In genomic region chr3:95553986-95554385, GRCm38 (mm10) we compare ENCODE assay signal across 37 mouse cellular contexts. TPM values are rescaled to one million over a fixed set of nuclear protein-coding genes. Genes with fewer than 3 reads are reported as not detected.
DNase-seq lines count a peak whose midpoint lies in the region; ATAC-seq and TF ChIP-seq lines count a peak whose summit lies in the region.
"Had no signal": no experiment of that assay in that cellular context is flagged by ENCODE, and none has a peak within 500 bp of the region (broad histone marks: within the 10 kb centered on the region; RNA-seq: fewer than 3 reads in every experiment).

No protein-coding gene starts in this region.

- DNase-seq in embryo, embryonic 10.5 days (ENCODE audit: low spot score) = peak; percentile 3
- no peak for DNase-seq in embryo, embryonic 9.5 days (ENCODE audit: extremely low spot score)
- DNase-seq in kidney, postnatal 0 days (ENCODE audit: low spot score) = peak; percentile 4
- DNase-seq in kidney, postnatal 36 days = no peak
- DNase-seq in adrenal gland, postnatal 10 days = peak; percentile 12
- no peak for DNase-seq in right cerebral cortex, adult 2 months (ENCODE audit: low spot score in 2 of 2)
- DNase-seq: cerebellum, adult 11 months; cerebellum, adult 9-10 months; cerebellum, postnatal 36 days; gastrocnemius, postnatal 14 days; heart, postnatal 36 days; kidney, adult 8-10 months; kidney, postnatal 4 days; left cerebral cortex, postnatal 4 days; liver; lung, adult 2 months; lung, postnatal 10 days; spleen, adult 18-20 months; thymus, postnatal 14 days had no signal

- H3K9ac ChIP-seq in kidney, postnatal 0 days (ENCODE audit: low read depth, low read length) = no peak overlapping the region
- no peak overlapping the region for H3K9ac ChIP-seq in intestine, embryonic 16.5 days (ENCODE audit: low read depth, low read length)
- H3K9ac ChIP-seq: heart, embryonic 15.5 days; hindbrain, embryonic 13.5 days; liver, embryonic 14.5 days; midbrain, embryonic 13.5 days; neural tube, embryonic 13.5 days had no signal

- no peak for ATAC-seq in kidney, postnatal 0 days (replicated peaks; ENCODE audit: low FRiP score, low read depth)
- peak; percentile 58; the same call in 1 of the 2 replicates for ATAC-seq in intestine, embryonic 16.5 days
- ATAC-seq: activated CD4-positive, CD25-positive, alpha-beta regulatory T cell, adult 4 months; CD4-positive, CD25-positive, alpha-beta regulatory T cell, adult 4 months; forebrain, embryonic 14.5 days; midbrain, embryonic 13.5 days had no signal

- TF ChIP-seq CTCF in kidney, postnatal 0 days (IDR thresholded peaks at IDR 0.05; ENCODE audit: low read depth) = no peak

- H3K9me3 ChIP-seq in kidney, postnatal 0 days (replicated peaks; ENCODE audit: low read length) = no peaks in the 10 kb centered on the region
- H3K9me3 ChIP-seq in intestine, embryonic 16.5 days (ENCODE audit: control insufficient read depth, low read length) = no peaks in the 10 kb centered on the region
- H3K9me3 ChIP-seq: heart, embryonic 10.5 days; heart, embryonic 15.5 days; hindbrain, embryonic 13.5 days; midbrain, embryonic 13.5 days; neural tube, embryonic 13.5 days had no signal

- no peak overlapping the region for H3K27ac ChIP-seq in kidney, postnatal 0 days
- H3K27ac ChIP-seq in intestine, embryonic 16.5 days (ENCODE audit: low read length) = no peak overlapping the region
- H3K27ac ChIP-seq: heart, embryonic 10.5 days; heart, embryonic 15.5 days; hindbrain, embryonic 13.5 days; liver, embryonic 14.5 days; macrophage; midbrain, embryonic 13.5 days; neural tube, embryonic 13.5 days had no signal

- H3K36me3 ChIP-seq in kidney, postnatal 0 days (ENCODE audit: insufficient read depth, low read length) = no peaks in the 10 kb centered on the region
- no peaks in the 10 kb centered on the region for H3K36me3 ChIP-seq in intestine, embryonic 16.5 days (ENCODE audit: control insufficient read depth, insufficient read depth, low read length)
- H3K36me3 ChIP-seq: heart, embryonic 10.5 days; heart, embryonic 15.5 days; hindbrain, embryonic 13.5 days; midbrain, embryonic 13.5 days; neural tube, embryonic 13.5 days had no signal

- 36% methylated on average over 3 of the region's 3 CpGs for WGBS in kidney, postnatal 0 days
- 33% methylated on average over 3 of the region's 3 CpGs for WGBS in intestine, embryonic 16.5 days

- H3K27me3 ChIP-seq in kidney, postnatal 0 days (ENCODE audit: insufficient read depth, low read length) = no peaks in the 10 kb centered on the region
- H3K27me3 ChIP-seq in intestine, embryonic 16.5 days (replicated peaks; ENCODE audit: control insufficient read depth, insufficient read depth, low read length) = no peaks in the 10 kb centered on the region
- H3K27me3 ChIP-seq: heart, embryonic 15.5 days; hindbrain, embryonic 13.5 days; midbrain, embryonic 13.5 days; neural tube, embryonic 13.5 days had no signal

- H3K4me3 ChIP-seq in kidney, postnatal 0 days (replicated peaks; ENCODE audit: low read depth, low read length) = no peak overlapping the region
- no peak overlapping the region for H3K4me3 ChIP-seq in intestine, embryonic 16.5 days (ENCODE audit: low read length)
- H3K4me3 ChIP-seq: heart, embryonic 10.5 days; heart, embryonic 15.5 days; hindbrain, embryonic 13.5 days; midbrain, embryonic 13.5 days; neural tube, embryonic 13.5 days had no signal

- no peak overlapping the region for H3K4me2 ChIP-seq in kidney, postnatal 0 days (ENCODE audit: low read length)
- H3K4me2 ChIP-seq in intestine, embryonic 16.5 days (ENCODE audit: low read depth, low read length) = no peak overlapping the region
- H3K4me2 ChIP-seq: heart, embryonic 15.5 days; hindbrain, embryonic 13.5 days; midbrain, embryonic 13.5 days; neural tube, embryonic 13.5 days had no signal

- no peaks in the 10 kb centered on the region for H3K4me1 ChIP-seq in kidney, postnatal 0 days (replicated peaks; ENCODE audit: insufficient read depth, low read length)
- no peaks in the 10 kb centered on the region for H3K4me1 ChIP-seq in intestine, embryonic 16.5 days (ENCODE audit: control insufficient read depth, insufficient read depth, low read length)
- H3K4me1 ChIP-seq: heart, embryonic 10.5 days; heart, embryonic 15.5 days; hindbrain, embryonic 13.5 days; midbrain, embryonic 13.5 days; neural tube, embryonic 13.5 days had no signal

RNA-seq across cellular contexts. Expression of gene Hormad1, which starts 5.5 kb away (rescaled TPM):
- polyA plus RNA-seq in kidney, postnatal 0 days (2015; fragmentation: Nextera tagmentation; extraction: Ambion mirVana) = not detected in 2 replicates
- total RNA-seq in adrenal gland, postnatal 10 days (2021) = not detected
- 0.10 TPM in 1 of 2 replicates, not detected in the other for polyA plus RNA-seq in intestine, embryonic 16.5 days (2015; fragmentation: Nextera tagmentation; extraction: Ambion mirVana)
- total RNA-seq: gastrocnemius, postnatal 14 days; granulocyte monocyte progenitor cell, adult 5-6 weeks; heart, postnatal 36 days; layer of hippocampus, adult 8-10 months; layer of hippocampus, postnatal 25 days; left cerebral cortex, postnatal 4 days; megakaryocyte-erythroid progenitor cell, adult 5-6 weeks had no signal
- polyA plus RNA-seq: activated CD4-positive, CD25-positive, alpha-beta regulatory T cell, adult 4 months; CD4-positive, CD25-positive, alpha-beta regulatory T cell, adult 4 months; embryonic facial prominence, embryonic 11.5 days; forebrain, embryonic 14.5 days; heart, embryonic 15.5 days; hindbrain, embryonic 13.5 days; lung, adult 2 months; midbrain, embryonic 13.5 days; neural tube, embryonic 13.5 days; stomach, embryonic 16.5 days; urinary bladder, adult 2 months had no signal

RNA-seq across cellular contexts. Expression of gene Ctss, which starts 27.4 kb away (rescaled TPM):
- 22.1 and 24.0 TPM in 2 replicates for polyA plus RNA-seq in kidney, postnatal 0 days (2015; fragmentation: Nextera tagmentation; extraction: Ambion mirVana)
- 10 to 100 TPM; 18.8 to 23.5 TPM for total RNA-seq in adrenal gland, postnatal 10 days (2021)
- 33.5 and 34.7 TPM in 2 replicates for polyA plus RNA-seq in intestine, embryonic 16.5 days (2015; fragmentation: Nextera tagmentation; extraction: Ambion mirVana)

RNA-seq across cellular contexts. Expression of gene Golph3l, which starts 34.7 kb away (rescaled TPM):
- 33.6 and 34.4 TPM in 2 replicates for polyA plus RNA-seq in kidney, postnatal 0 days (2015; fragmentation: Nextera tagmentation; extraction: Ambion mirVana)
- 10 to 100 TPM; 31.9 to 35.4 TPM for total RNA-seq in adrenal gland, postnatal 10 days (2021)
- 42.6 and 44.3 TPM in 2 replicates for polyA plus RNA-seq in intestine, embryonic 16.5 days (2015; fragmentation: Nextera tagmentation; extraction: Ambion mirVana)

RNA-seq across cellular contexts. Expression of gene Ctsk, which starts 54.9 kb away (rescaled TPM):
- polyA plus RNA-seq in kidney, postnatal 0 days (2015; fragmentation: Nextera tagmentation; extraction: Ambion mirVana) = 10.5 and 11.3 TPM in 2 replicates
- total RNA-seq in adrenal gland, postnatal 10 days (2021) = 10 to 100 TPM; 15.1 to 58.9 TPM
- polyA plus RNA-seq in intestine, embryonic 16.5 days (2015; fragmentation: Nextera tagmentation; extraction: Ambion mirVana) = 8.0 and 8.7 TPM in 2 replicates
- total RNA-seq: granulocyte monocyte progenitor cell, adult 5-6 weeks; megakaryocyte-erythroid progenitor cell, adult 5-6 weeks had no signal
- polyA plus RNA-seq: activated CD4-positive, CD25-positive, alpha-beta regulatory T cell, adult 4 months had no signal

Comparison
In these comparisons a context has a peak if more than half of its experiments do, and no peak if none do; other contexts are left out.
1. DNase-seq: peak in embryo, embryonic 10.5 days (single experiment), kidney, postnatal 0 days (single experiment) and adrenal gland, postnatal 10 days (single experiment); none in embryo, embryonic 9.5 days (single experiment), kidney, postnatal 36 days (0 of 2) and right cerebral cortex, adult 2 months (0 of 2).